Mouse (Mus musculus): ENCODE measurements around the gene Dbil5.

The Dbil5 gene

DNA sequence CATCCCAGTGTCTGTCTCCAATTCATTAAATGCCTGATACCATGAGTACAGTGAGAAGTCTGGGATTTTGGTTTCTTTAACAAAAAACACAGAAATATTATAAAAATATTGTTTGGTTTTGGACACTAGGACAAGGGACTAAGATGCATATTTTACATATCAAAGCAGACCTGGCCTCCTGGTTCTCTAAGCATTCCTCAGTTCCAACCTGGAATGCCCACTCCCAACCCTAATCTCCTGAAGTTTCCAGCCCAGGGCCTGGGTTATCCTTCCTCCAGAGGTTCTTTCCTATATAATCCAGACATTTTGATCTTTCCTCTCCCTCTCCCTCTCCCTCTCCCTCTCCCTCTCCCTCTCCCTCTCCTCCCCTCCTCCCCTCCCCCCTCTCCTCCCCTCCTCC lies 7.6 kb downstream of the Dbil5 start:
- ATAC-seq (ENCODE audit: low TSS enrichment), result no peak

DNA sequence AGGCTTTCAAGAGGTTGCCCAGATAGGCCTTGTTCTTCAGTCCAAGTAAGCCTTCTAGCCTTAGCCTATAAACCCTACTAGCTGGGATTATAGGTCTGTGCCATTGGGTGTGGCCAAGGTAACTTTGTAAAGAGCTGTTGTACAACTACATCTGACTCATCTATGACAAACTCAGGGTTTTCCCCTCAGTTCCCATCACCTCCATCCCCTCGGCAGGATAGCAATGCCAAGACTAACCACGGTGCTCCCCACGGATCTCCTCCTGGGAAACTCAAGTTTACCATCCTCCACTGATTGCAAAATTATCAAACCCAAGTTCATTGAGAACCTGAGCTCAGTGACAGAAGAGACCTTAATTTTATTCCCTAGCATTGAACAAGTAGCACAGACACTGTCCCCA lies 18.7 kb downstream of the Dbil5 start:
- ATAC-seq (ENCODE audit: low TSS enrichment), result no peak

DNA sequence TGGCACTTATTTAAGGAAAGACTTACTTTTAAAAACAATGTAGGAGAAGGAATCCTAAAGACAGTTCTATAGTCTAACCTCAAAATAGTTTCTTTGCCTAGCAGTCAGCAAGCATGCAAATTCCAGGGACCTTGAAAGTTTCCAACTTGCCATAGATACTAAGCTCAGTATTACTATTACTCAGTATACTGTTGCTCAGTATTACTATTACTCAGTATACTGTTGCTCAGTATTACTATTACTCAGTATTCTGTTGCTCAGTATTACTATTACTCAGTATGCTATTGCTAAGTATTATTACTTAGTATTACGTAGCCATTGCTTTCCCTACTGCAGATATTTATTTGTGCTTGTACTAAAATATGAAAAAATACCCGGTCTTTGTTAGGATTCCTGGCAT lies 22.3 kb downstream of the Dbil5 start:
- no peak for ATAC-seq (ENCODE audit: low TSS enrichment)

DNA sequence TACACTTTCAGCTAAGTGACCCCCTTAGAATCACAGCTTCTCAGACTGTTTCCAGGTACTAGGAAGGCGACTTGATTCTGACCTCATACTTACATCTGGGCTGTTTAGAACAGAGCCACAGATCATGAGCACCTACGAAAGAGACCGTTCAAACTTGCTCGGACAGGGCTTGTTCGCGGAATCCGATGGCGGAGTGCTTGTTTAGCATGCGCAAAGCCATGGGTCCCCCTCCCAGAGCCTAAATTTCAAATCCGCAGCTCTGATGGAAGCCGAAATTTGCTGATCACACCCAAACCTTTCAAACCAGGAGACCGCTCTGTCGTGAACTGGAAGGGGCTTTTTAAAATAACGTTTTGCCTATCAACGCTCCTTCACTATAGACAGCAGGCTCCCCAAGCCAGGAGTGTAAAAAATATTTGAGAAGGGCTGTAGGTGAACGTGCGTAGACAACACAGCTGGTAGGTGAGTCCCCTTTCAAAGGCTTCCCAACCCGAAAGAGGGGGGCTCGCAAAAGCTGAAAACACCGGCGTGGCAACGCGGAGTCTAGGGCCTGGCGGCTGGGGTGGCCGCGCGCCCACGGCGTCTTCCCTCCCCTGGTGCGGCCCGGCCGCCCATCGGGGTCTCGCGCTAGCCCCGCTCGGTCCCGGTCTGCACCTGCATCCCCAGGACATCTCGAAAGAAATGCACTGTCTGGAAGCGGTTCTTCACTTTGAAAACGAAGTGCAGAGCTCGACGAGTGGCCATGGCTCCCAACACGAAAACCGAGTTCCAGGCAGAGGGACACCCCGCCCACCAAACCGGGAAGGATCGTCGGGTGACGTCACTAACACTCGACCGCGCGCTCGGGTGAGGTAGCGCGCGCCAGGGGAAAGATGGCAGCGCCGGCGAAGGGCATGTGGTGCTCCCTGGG lies 25.7 kb downstream of the Dbil5 start, which contains the start of the genes Mrm3 and Glod4:
Gene Mrm3, plus strand, starts transcription at position 815 of the 910 bp plus-strand sequence.
Gene Glod4, minus strand, starts transcription at position 825 of the 910 bp plus-strand sequence.
- ATAC-seq (ENCODE audit: low TSS enrichment), result peak; percentile 97

DNA sequence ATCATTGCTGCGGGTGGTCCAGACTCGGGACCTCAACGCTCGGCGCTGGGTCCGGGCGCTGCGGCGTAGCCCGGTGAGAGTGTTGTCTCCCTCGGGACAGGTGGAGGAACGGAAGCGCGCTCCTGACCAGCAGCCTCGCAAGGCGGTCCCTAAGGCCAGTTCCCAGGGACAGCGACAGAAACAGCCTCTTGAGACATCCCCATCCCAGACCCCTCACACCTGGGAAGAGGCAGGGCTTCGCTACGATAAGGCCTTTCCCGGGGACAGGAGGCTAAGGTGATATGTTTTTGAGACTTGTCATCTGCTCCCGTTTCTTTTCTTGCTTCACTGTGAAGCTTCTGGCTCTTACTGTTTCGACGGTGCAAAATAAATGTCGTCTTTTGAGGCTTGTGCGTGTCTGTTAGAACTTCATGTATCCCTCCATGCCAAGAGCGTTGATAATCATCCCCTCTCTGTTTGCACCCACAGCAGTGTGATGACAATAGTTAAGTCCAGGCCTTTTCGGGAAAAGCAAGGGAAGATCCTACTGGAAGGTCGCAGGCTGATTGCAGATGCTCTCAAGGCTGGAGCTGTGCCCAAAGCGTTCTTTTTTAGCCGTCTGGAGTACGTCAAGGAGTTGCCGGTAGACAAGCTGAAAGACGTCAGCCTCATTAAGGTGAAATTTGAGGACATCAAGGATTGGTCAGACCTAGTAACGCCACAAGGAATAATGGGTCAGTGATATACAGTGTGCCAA lies 26.6 kb downstream of the Dbil5 start:
- peak; percentile 53 for ATAC-seq (ENCODE audit: low TSS enrichment)

DNA sequence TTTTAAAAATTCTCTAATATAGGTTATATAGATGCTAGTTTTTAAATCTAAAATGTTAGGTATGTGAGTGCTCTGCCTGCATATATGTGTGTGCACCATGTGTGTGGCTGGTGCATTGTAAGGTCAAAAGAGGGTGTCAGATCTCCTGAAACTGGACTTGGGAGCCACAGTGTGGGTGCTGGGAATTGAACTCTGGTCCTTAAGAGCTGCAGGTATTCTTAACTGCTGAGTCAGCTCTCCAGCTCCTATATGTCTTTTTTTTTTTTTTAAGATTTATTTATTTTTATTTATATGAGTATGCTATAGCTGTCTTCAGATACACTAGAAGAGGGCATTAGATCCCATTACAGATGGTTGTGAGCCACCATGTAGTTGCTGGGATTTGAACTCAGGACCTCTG lies 29.0 kb downstream of the Dbil5 start:
- ATAC-seq (ENCODE audit: low TSS enrichment), result no peak

DNA sequence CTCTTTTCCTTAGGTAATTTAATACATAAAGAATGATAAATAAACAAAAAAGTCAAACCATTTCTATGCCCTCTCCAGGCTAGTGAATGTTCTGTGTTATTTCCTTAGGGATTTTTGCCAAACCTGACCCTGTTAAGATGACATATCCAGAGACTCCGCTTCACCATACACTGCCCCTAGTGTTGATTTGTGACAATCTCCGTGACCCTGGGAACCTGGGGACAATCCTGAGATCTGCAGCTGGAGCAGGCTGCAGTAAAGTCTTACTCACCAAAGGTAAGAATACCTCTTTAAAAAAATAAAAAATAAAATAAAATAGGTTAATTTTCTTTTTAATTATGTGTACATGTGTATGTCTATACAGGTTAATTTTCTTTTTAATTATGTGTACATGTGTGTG lies 29.8 kb downstream of the Dbil5 start:
- ATAC-seq (ENCODE audit: low TSS enrichment), result no peak

DNA sequence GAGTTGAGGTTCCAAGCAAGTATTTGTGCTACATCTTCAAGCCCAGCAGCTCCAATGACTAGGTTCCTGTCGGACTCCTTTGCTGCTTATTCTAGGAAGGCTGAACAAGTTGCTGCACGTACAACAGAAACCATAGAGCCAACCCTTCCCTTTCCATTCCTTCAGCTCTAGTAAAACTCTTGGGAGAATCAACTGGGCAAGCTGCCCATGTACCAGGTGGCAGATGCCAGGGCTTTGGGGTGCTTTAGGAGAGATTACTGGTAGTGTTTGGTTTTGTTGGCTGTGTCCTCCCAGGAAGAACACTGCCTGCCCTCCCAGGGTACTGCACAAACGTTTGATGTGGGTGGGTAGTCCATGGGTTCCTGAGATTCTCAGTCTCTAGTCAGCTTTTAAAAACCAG lies 34.6 kb downstream of the Dbil5 start:
- no peak for ATAC-seq (ENCODE audit: low TSS enrichment)

DNA sequence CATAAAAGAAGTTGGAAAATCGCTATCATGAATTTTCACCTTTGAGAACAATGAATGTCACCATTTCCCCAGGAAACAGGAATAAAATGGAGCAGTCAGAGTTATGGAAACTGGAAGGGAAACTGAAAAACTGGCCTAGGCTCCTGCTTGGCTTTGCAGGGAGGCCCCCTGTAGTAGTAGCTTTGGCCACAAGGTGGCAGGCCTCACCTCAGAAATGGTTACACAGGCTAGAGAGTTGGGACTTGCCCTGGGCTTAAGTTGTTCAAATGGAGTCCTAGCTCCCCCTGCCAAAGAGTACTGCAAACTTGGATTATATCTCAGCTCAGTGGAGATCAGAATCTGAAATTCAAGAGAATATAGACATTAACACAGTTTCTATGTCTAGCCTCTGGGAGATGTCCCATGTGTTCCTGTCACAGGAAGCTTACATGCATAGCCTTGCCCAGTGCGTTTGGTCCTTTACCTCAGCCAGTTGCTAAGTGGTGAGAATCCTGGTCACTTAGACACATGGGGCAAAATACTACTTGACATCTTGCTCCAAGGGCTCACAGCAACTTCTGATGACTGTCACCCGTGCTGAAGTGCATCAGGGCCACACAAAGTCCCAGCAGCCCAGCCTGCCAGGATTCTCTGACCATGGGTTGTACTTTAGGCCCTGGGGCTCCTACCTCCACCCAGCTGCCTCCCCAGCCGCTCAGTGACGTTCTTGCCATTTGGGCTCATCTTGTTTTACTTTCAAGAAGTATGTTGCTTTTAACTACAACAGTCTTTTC lies 35.9 kb downstream of the Dbil5 start:
- ATAC-seq (ENCODE audit: low TSS enrichment), result peak; percentile 91

DNA sequence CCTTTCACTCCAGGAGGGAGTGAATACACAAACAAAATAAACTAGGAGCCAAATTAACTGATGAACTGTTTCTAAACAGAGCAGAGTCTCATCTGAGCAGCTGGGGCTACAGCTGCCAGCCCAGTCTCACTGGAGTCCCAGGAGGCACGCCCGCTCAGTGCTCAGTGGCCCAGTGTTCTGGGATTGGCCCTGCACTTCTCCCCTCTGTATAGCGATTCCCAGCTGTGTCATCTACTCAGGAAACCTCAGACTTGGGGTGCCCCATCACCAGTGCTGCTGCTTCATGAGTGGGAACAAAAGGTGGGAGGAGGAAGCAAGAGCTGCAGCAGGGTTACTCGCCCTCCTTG lies 36.5 kb downstream of the Dbil5 start:
- no peak for ATAC-seq (ENCODE audit: low TSS enrichment)

DNA sequence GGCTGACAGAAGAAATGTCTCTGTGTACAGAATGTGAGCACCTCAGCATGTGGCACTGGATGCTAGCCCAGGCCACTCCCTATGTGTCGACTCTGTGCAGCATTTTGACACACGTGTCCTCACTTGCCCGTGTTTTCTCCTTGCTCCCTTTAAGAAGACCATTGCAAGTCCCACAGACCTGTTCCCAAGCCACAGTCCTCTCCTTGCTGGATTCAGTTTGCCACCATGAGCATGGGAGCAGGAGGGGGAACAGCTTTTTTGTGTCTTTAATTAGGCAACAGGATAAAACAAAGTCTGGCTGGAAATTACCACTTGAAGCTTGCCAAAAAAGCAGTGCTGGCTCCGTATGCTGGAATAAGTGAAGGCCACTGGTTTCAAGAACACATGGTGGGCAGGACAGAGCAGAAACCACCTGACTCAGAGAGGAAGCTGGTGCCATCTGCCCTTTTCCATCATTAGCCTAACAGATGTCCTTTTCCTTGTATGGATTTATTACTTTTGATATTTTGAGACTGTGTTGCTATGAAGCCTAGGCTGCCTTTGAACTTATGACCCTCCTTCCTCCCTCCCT lies 38.1 kb downstream of the Dbil5 start:
- ATAC-seq (ENCODE audit: low TSS enrichment), result no peak

DNA sequence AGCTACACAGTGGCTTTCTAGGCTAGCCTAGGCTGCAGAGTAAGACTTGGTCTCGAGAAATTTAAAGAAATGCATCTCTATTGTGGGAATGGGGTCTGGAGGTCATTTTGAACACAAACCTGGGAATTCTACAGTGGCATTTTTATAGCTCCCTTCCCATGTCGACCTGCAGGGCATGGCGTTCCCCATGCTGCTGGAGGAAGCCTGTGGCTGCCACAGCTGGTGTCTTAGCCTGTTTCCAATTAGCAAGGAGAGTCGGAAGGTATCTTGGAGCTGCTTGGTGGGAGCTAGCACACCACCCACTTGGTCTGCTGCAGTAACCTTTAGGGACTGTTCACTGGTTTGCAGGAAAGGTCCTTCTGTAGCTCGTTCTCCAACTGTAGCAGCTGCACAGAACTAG lies 38.7 kb downstream of the Dbil5 start:
- ATAC-seq (ENCODE audit: low TSS enrichment), result no peak

DNA sequence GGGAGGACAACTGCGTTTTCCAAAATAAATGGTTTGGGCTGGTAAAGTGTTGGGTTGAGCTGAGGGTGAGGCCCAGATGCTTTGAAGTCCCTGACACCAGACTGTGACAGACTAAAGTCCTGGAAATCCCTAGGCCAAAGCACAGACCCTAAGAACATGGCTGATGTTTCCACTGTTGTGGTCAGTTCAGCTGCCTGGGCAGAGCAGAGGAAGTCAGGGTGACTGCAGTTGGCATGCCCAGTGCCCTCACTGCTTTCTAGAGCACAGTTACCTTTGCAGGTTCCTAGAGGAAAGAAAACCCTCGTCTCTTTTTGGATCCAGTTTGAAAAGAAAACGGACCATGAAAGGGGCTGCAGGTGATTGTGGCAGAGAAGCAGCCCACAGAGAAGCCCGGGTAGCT lies 40.0 kb downstream of the Dbil5 start:
- no peak for ATAC-seq (ENCODE audit: low TSS enrichment)

DNA sequence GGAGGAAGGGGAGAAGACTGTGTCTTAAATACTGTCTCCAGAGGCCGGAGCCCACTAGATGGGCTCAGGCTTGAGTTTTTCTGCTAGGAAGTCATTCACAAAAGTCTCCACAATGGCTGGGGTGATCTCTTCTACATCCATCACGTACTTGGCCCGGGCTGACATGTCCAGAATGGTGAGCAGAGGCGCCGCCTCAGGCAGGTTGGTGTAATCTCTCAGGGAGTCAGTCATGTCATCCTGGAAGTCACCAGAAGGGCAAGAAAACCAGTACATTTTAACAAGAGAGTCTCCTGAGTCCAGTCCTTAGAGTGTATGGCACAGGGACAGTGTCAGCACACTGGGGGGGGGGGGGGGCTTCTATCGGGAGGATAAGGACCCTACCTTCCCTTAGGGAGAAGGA lies 41.1 kb downstream of the Dbil5 start:
- no peak for ATAC-seq (ENCODE audit: low TSS enrichment)

DNA sequence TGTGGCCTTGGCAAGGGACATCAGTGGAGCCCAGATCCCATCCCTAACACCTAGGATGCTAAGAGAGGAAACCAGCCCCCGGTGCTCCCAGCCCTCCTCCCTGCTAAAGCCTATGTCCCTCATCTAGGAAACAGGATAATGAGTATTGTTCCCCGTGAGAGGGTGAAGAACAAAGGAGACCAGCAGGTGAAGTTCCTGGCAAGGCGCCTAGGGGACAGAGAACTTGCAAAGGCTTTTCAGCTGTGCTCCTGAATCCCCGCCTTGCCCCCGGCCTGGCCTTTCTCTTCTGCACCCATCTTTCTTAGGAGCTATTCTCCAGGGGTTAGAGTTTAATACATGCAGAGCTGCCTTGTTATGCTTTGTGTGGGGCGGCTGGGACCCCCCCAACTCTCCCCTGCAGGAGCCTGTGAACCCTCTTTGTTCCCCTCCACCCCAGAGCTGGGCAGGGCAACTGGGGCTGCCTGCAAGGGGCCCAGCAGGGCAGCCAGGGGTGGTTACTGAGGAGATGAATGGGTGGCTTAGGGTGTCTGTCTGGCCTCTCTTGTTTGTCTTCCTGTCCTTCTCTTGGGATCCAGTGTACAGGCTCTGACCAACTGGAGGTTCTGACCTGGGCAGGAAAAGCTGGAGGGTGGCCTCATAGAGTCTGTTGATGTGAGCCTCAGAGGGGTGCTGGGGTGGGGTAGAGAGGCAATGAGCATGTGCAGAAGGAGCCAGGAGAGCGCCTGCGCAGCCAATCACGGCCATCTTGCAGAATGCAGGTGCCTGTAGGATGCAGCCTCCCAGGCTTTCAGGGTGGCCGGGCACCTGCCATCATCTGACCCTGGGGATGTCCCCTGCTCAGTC lies 43.0 kb downstream of the Dbil5 start:
- ATAC-seq (ENCODE audit: low TSS enrichment), result no peak

DNA sequence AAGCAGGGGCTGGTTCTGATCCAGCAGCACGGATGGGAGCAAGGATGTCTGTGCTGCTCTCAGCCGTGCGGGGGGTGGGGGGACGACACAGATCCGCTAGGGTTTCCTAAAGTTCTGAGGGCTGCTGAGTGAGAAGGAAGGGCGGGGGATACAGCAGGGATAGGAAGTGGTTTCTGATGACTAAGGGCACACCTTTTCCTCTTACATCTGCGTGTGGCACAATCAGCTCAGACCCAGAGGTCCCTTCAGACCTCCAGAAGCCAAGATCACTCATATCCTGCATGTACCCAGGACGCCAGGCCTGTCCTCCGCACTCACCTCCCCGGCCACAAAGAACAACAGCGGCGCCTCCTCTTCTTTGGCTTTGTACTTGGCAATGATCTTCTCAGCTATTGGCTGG lies 43.8 kb downstream of the Dbil5 start:
- no peak for ATAC-seq (ENCODE audit: low TSS enrichment)

DNA sequence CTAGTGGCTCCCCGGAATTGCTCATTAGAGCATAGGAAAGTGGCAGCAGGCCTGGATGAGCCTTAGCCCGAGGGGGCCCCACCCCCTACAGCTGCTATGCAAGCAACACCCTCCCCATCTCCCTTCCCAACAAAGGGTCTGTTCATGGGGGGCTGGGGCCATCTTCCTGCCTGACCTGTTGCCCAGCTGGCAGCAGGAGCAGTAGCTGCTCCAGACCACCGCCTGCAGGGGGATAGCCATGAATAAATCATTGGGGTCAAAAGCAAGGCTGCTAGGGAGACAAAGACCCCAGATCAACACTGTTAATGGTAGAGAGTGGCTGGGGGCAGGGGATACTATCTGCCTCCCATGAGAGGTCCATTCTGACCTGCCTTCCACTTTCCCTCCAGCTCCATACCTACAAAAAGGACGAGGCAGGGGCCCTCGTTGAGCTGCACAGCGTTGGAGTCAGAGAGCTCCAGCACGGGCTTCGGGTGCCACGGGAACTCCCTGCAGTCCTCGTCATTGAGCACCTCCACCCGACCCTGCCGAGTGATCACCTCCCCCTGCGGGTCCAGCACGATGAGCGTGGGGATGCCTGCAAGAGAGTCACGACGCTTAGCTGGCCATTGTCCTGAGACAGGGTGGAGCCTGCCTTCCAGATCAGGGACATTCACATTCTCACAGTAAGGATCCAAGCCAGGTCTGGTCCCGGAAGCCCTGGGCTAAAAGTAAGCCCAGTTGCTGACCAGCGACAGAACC lies 45.4 kb downstream of the Dbil5 start:
- ATAC-seq (ENCODE audit: low TSS enrichment), result no peak

DNA sequence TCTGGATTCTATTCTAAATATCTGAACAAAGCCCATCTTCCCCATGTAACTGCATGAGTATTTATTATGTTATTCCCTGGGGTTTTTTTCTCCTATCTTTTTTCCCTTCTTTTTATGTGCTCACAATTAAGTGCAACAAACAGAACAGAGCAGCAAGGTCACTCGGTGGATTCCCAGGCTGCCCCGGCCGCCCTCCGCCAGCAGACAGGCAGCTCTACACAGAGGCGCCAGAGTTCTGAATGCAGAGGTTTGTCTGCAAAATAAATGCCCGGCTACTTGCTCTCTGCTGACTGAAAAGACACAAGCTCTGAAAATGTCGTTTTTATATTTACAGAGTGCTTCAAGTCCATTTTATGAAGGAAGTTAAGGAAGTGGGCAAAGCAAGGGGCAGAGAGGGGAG lies 50.1 kb downstream of the Dbil5 start:
- ATAC-seq (ENCODE audit: low TSS enrichment), result no peak

DNA sequence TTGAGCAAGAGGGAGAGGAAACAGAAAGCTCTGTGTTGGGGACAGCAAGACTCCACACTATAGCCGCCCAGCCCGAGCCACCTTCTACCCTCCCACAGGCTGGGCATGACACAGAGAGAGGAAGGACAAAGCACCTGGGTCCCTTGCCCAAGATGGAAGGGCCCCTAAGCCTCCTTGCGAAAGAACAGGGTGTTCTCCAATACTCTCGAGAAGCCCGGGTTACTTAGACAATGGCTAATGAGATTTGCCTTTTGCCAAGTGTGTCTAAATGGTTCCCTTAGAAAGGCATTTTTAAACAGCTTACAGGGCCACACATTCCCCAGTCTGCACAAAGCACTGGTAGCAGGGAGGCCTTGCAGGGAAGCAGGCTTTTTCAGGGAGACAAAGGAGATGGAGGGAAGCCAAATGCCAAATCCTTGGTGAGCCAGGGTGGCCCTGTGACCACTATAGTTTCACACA lies 50.6 kb downstream of the Dbil5 start:
- ATAC-seq (ENCODE audit: low TSS enrichment), result peak; percentile 44; the same call in 1 of the 2 replicates
